Mouse (Mus musculus) ES-Bruce4 (cell line): ENCODE results near the gene Tmem132c. TPM values are rescaled to one million over a fixed set of nuclear protein-coding genes. Genes with fewer than 3 reads are reported as not detected.
A peak's percentile ranks its signal among the peaks of the same experiment; 100 is the strongest.

Experiments
- H3K27ac ChIP-seq: 2 replicates; pipeline ENCODE4 v1.5.1; 2012; ENCODE audit warnings: low read length, inconsistent platforms; ENCODE audit not compliant: insufficient read depth
- H3K27me3 ChIP-seq: 2 replicates; pipeline ENCODE4 v1.6.1; 2012; ENCODE audit warnings: mild to moderate bottlenecking, low read length, inconsistent platforms; ENCODE audit not compliant: control insufficient read depth, poor library complexity, insufficient read depth, severe bottlenecking
- H3K36me3 ChIP-seq: 2 replicates; pipeline ENCODE4 v1.6.1; 2012; ENCODE audit warnings: inconsistent platforms, mild to moderate bottlenecking, low read length, moderate library complexity; ENCODE audit not compliant: control insufficient read depth, poor library complexity, insufficient read depth, severe bottlenecking
- H3K4me1 ChIP-seq: one replicate; pipeline ENCODE4 v1.8.1; 2011; ENCODE audit warnings: low read length; ENCODE audit not compliant: control insufficient read depth, insufficient read depth
- H3K4me3 ChIP-seq: 2 replicates; pipeline ENCODE4 v1.5.1; 2011; ENCODE audit warnings: low read depth, mild to moderate bottlenecking, low read length
- H3K9ac ChIP-seq: 2 replicates; pipeline ENCODE4 v1.6.1; 2012; ENCODE audit warnings: low read depth, mild to moderate bottlenecking, inconsistent platforms; ENCODE audit not compliant: poor library complexity, severe bottlenecking
- H3K9me3 ChIP-seq: replicated peaks from 2 replicates; pipeline ENCODE4 v1.6.1; 2012; ENCODE audit warnings: mild to moderate bottlenecking, low read length, inconsistent platforms; ENCODE audit not compliant: control insufficient read depth, poor library complexity, insufficient read depth, severe bottlenecking
- CTCF ChIP-seq: IDR thresholded peaks from one replicate; pipeline ENCODE4 v1.8.1; 2011; ENCODE audit warnings: low read depth, low read length
- EP300 ChIP-seq: IDR thresholded peaks from 2 replicates; pipeline ENCODE4 v1.6.1; 2011; ENCODE audit warnings: low read depth, low read length; ENCODE audit not compliant: insufficient read depth
- POLR2A ChIP-seq: IDR thresholded peaks from one replicate; pipeline ENCODE4 v1.8.1; 2011; ENCODE audit warnings: low read length; ENCODE audit not compliant: insufficient read depth
- polyA plus RNA-seq: library from polyadenylated mRNA; stranded (reverse); fragments of >200 nt; gene quantifications from 2 replicates; pipeline ENCODE4 v1.2.4, GENCODE M21; 2011; ENCODE audit warnings: low read depth; ENCODE audit not compliant: missing spikeins, insufficient read depth, insufficient read length

Tmem132c gene
- polyA plus RNA-seq, 1 experiment = 3.1 TPM

DNA sequence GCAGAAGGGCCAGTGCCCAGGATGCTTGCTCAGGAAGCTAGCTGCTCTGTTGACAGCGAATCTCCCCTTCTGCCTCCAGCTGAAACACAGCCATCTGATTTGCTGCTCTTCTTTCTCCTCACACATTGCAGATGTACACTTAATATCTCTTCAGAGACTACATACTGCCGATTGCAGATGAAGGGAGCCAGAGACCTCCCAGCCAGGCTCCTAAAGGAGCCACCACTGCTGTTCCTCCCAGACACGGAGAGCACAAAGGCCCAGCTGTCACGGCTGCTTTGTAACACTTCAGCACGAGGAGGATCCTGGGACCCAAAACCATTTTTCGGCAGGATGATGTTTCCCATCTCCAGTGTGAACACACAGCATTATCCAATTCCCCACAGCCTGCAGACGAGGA lies 255.3 kb downstream of the Tmem132c start:
- no peaks in the 10 kb centered on the region; the same call in 1 of the 2 replicates for H3K27me3 ChIP-seq
- H3K36me3 ChIP-seq = no peaks in the 10 kb centered on the region
- H3K4me3 ChIP-seq = no peak overlapping the region
- H3K27ac ChIP-seq = no peak overlapping the region
- no peak for TF ChIP-seq EP300
- no peak for TF ChIP-seq POLR2A
- H3K9ac ChIP-seq = no peak overlapping the region
- no peaks in the 10 kb centered on the region for H3K4me1 ChIP-seq
- peaks cover 3% of the 10 kb centered on the region; the same call in 1 of the 2 replicates for H3K9me3 ChIP-seq

DNA sequence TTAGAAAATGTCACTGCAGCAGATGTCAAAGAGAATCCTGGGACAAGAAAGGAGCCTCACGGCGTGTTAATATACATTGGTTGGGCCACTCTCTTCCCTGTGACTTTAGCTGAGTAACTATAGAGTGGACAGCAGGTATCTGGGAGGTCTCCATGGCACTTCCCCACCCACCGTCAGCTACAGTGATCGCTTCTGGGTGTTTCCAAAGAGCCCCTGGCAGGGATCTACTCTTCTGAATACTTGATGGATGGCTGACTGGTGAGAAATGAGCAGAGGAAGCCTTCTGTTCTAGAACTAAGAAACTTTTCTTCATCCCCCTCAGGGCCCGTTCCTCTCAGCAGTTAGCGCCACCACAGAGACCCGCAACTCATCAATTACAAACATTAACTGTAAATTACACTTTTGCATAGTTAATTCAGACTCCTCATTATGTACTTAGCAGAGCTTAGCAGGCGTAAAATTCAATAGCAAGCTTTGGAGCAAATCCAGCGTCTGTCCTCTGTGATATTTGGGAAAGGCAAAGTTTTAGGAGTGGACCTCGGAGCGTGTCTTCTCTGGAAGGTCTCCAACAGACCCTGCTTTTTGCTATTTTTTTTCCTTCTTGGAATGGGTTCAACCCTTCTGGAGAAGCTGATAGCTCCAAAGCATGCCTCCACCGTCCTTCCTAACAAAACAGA lies 257.7 kb downstream of the Tmem132c start:
- H3K9ac ChIP-seq = no peak overlapping the region
- no peak overlapping the region for H3K27ac ChIP-seq
- H3K27me3 ChIP-seq = no peaks in the 10 kb centered on the region; the same call in 1 of the 2 replicates
- no peak overlapping the region for H3K4me3 ChIP-seq
- TF ChIP-seq EP300 = no peak
- TF ChIP-seq CTCF = no peak
- no peaks in the 10 kb centered on the region for H3K36me3 ChIP-seq
- no peaks in the 10 kb centered on the region for H3K4me1 ChIP-seq
- H3K9me3 ChIP-seq = peaks cover 3% of the 10 kb centered on the region; the same call in 1 of the 2 replicates

GRCm38 (mm10) chr5:127502838-127503237 lies 261.2 kb downstream of the Tmem132c start:
- no peaks in the 10 kb centered on the region; the same call in 1 of the 2 replicates for H3K27me3 ChIP-seq
- TF ChIP-seq EP300 (no peak), CTCF (no peak), POLR2A (no peak)
- no peaks in the 10 kb centered on the region for H3K36me3 ChIP-seq
- no peak overlapping the region for H3K9ac ChIP-seq
- H3K27ac ChIP-seq = no peak overlapping the region
- no peaks in the 10 kb centered on the region for H3K4me1 ChIP-seq
- H3K4me3 ChIP-seq = no peak overlapping the region
- peaks cover 9% of the 10 kb centered on the region for H3K9me3 ChIP-seq

DNA sequence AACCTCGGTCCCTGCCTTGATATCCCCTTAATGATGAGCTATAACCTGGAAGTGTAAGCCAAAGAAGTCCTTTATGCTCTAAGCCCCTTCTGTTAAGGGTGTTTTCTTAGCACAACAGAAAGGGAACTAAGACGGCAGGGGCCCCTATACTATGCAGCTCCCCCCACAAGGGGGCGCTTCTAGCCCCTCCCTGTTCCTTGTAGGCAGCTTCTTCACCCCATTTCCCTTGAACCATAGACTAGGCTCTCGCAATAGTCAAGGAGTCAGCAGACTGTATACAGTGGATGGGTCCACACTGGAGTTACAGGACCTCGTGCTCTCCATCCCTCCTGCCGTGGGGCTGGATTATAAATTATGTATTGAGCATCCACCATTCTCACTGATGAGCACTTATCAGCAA lies 264.1 kb downstream of the Tmem132c start:
- Histone ChIP-seq H3K4me1 (no peaks in the 10 kb centered on the region), H3K36me3 (no peaks in the 10 kb centered on the region), H3K9ac (no peak overlapping the region), H3K9me3 (peaks cover 9% of the 10 kb centered on the region), H3K27ac (no peak overlapping the region), H3K27me3 (no peaks in the 10 kb centered on the region), H3K4me3 (no peak overlapping the region)
- TF ChIP-seq CTCF (no peak), EP300 (no peak), POLR2A (no peak)

DNA sequence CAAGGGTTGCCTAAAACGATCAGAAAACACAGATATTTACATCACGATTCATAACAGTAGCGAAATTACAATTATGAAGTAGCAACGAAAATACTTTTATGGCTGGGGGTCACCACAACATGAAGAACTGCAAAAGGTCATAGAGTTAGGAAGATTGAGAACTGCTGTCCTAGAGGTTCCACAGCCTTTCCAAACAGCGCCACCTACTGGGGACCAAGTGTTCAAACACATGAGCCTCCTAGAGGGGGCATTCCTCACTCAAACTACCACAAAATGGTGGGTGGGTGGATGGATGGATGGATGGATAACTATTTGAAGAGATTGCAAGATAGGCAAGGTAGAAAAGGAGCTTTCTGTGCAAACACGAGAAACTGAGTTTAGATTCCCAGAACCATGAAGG lies 270.0 kb downstream of the Tmem132c start:
- TF ChIP-seq EP300 = no peak
- TF ChIP-seq CTCF = peak; percentile 19
- H3K9me3 ChIP-seq = peaks cover 2% of the 10 kb centered on the region; the same call in 1 of the 2 replicates
- H3K4me3 ChIP-seq = no peak overlapping the region

DNA sequence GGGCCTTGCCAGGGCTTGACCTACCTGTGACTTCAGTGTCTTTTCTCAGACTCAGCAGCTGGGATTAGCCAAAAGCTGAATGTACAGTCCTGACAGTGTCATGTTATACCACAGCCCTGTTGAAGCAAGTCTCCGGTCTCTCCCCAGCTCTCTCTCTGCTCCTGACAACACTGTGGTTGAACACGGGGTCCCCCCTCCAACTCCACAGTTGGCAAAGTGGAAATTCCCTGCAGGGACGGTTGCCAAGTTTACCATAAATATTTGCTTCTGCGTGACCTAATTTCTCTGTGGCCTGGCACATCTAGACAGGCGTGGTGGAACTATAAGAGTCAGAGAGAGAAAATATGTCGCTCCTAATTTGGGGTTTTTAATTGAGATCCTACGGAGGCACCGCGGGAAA lies 274.4 kb downstream of the Tmem132c start:
- Histone ChIP-seq H3K9me3 (no peaks in the 10 kb centered on the region), H3K27me3 (no peaks in the 10 kb centered on the region), H3K9ac (no peak overlapping the region), H3K27ac (no peak overlapping the region), H3K36me3 (no peaks in the 10 kb centered on the region), H3K4me1 (no peaks in the 10 kb centered on the region), H3K4me3 (no peak overlapping the region)
- TF ChIP-seq CTCF = no peak
- TF ChIP-seq EP300 = no peak
- TF ChIP-seq POLR2A = no peak

More for the DNA sequence above, 270.0 kb downstream of the Tmem132c start:
- H3K4me1 ChIP-seq = no peaks in the 10 kb centered on the region
- H3K9ac ChIP-seq = no peak overlapping the region
- no peak overlapping the region for H3K27ac ChIP-seq
- H3K36me3 ChIP-seq = no peaks in the 10 kb centered on the region
- H3K27me3 ChIP-seq = no peaks in the 10 kb centered on the region
